Mouse (Mus musculus): ENCODE measurements around the gene Fus.
A peak's percentile ranks its signal among the peaks of the same experiment; 100 is the strongest.
"Not testable (repeated sequence)": the region's sequence is repeated elsewhere in the genome, so short reads cannot be mapped to it uniquely, and the experiment has no call there.

Gene Fus

DNA sequence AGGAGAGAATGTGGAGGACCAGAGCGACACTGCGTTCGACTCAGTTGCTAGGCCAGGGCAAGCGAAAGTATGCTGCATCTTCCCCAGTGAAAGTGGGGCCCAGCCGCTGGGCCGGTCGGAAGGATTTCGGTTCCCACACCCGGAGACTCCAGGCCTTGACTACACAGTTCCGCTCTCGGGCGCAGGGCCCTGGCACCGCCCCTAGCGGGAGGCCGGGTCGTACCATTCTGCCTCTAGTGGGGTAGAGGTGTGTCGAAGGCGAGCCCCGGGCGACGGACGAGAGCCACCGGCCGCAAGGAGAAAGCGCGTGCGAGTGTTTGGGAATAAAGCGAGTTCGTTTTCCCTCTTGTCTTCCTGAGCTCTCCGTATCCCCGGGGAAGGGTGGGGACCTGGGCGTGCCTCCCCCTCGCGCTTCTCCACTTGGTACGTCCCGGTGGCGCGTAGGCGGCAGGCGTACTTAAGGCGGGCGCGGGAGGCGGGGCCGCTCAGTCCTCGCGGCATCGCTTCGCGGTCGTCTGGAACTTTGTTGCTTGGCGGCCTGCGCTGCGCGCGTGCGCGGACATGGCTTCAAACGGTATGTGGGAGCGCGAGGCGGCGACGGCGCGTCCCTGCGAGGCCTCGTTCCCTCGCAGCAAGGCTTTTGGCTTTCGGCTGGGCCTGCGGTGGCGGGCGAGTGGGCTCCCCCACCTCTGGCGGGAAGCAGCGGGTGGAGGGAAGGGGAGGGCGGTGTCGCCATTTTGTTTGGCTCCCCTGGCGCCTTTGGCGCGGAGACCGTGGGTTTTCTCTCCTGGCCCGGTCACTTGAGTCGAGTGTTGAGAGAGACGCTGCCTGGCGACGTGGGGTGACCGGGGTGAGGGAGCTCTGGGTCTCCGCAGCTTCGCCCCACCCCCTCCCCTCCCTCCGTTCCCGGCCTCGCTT is at the start of gene Fus:
Gene Fus (plus strand): TSS at position 454 of the 918 bp plus-strand sequence.
- DNase-seq = peak; percentile 93 to 95

DNA sequence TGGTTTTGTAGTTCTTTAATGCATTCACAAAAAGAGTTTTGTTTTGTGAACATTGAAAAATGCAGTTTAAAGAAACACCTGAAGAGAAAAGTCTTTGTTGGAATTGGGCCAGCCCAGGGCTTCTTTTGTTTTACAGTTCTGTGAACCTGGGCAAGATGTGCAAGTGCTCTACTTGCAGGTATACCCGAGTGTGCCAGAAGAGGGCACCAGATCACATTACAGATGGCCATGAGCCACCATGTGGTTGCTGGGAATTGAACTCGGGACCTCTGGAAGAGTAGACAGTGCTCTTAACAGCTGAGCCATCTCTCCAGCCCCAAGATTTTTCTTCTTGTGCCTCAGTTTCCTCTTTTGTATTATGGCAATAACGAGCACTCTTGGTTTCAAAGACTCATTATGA is 49.1 kb upstream of the Fus start:
- DNase-seq = peak; percentile 68 to 71

DNA sequence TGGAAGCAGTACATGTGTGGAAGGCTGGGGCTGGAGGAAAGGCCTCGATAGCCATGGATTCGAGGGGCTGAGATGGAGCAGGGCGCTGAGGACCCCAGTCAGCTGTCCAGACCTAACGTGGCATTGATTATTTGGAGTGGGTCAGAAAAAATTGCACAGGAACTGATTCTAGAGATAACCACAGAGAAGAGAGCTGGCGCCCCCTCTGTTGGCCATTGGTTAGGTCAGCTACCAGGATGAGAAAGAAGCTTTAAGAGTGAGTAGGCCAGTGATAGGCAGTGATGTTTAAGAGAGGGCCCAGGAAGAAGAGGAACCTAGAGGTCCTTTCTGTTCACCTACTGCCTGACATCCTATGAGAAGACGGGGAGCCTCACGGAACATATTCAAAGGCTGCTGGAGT is 48.0 kb upstream of the Fus start:
- DNase-seq = no peak

DNA sequence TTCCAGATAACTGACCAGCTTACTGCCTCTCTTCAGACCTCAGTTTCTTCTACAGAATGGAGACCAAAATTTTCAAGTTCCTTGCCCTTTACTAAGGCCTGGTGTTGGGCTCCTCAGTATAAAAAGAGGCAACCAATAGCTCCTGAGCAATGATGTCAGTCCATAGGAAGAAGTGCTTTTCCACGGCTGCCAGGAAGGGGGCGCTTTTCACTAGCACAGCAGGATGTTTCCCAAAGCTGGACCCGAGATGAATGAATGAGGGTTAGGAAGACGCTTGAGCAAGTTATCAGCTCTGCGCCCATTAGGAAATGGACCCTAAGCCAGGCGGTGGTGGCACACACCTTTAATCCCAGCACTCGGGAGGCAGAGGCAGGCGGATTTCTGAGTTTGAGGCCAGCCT is 45.7 kb upstream of the Fus start:
- peak in 1 of 2 experiments; percentile 24 for DNase-seq

DNA sequence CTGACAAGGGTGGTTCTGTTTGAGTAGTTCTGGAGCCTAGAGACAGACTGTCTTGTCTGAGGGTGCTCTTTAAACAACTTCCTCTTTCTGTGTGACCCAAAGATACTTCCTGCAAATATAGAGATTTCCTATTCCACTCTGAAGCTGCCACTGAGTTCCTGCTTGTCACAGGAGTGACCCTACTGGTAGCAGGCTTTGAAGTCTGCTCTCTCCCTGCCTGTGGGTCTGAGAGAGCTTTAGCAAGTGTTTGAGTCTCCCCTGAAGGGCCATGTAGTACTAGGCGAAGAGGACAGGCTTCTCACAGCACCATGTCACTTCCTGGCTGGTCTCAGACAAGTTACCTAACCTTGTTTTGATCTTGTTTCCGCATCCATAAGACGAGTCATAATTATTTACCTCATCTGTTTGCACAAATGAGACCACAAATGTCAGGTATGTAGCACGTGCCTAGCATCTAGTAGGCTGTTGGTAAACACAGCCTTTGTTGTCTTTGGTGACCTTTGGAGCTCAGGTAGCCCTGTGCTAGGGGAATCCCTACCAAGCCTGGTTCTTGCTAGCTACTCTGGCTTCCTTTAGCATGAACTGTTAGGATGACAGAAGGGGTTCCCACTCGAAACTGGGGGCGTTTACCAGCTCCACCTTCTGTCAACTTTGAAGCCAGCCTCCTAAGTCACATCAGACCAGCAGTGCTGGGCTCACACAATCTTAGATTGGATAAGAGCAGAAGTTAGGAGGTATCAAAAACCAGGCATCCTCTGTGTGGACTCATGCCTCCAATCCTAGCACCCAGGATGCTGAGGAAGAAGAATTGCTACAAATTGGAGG is 44.6 kb upstream of the Fus start:
- DNase-seq = no peak

DNA sequence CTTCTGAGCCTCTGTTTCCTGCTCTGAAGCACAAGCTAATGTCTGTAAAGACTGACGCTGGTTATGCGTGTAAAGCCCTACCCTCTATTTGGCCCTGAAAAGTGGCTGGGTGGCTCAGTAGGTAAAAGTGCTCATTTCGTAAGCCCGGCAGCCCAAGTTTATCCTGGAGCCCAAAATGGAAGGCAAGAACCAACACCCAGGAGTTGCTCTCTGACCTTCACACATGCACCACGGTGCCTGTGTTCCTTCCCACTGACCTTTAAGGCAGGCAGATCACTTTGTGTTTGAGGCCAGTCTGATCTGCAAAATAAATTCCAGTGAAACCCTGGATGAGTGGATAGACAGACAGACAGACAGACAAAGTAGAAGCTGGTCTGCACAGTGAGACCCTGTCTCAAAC is 43.5 kb upstream of the Fus start:
- DNase-seq = no peak

DNA sequence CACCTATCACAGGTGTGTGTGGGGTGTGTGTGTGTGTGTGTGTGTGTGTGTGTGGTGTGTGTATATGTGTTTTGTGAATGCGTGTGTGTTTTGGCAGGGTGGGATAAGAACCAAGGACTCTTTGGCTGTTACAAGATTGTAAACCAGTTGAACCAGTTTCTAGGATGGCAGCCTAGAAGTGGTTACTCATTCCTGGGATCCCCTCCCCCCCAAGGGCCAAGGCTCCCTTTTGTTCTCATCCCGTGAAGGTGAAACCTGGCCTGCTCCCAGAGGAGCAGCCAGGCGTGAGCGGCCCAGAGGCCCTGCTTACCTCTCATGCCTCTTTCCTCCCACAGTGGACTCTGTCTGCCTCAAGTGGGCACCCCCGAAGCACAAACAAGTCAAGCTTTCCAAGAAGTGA is 42.0 kb upstream of the Fus start:
- no peak for DNase-seq

DNA sequence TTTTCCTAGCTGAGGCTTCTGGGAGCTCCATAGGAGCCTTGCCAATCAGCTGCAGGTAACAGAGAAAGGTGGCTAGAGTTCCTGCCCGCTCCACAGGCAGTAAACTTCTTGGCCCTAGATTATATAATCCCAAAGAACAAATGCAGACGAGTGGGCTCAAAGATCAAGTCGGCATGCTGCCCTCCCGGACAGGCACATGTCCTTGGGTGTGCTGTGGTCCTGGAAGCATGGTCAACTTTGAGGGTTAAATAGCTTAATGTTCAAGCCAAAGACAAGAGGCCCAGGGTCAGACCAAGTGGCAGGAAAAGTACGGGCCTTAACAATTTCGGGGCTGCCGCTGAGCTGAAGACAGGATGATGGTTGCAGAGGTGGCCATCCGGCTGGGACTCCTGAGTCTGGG is 41.2 kb upstream of the Fus start:
- DNase-seq = no peak

DNA sequence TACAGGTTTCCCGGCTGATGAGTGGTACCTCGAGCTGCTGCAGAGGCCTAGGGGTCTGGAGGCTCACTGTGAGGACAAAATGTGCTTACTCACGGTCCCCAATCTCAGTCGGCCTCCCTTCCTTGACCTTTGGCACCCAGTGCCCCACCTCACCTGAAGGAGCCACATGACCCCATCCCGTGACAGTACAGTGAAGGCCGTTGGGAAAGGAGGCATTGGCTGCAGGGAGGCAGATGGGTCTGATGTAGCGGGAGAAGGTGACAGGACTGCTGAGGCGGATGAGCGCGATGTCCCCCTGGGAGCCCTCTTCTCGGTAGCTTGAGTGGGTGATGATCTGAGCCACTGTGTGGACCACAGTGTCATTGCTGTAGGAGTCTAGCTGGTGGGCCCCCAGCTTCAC is 40.4 kb upstream of the Fus start:
- no peak for DNase-seq

DNA sequence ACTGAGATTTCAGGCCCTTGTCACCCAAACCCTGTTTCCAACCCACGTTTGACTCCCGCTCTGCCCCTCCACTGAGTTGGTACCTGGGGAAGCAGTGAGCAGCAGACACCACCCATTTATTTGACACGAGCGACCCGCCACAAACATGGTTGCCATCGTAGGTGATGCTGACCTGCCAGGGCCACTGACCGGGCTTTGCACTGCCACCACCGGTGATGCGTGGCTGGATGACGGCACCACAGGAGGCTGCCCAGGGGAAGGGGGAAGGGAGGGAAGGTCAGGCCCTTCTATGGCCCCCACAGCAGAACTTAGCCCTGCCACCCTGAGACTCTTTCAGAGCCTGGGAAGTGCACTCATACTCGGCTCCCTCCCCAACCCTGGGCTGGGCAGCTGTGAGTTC is 39.5 kb upstream of the Fus start:
- DNase-seq = no peak

DNA sequence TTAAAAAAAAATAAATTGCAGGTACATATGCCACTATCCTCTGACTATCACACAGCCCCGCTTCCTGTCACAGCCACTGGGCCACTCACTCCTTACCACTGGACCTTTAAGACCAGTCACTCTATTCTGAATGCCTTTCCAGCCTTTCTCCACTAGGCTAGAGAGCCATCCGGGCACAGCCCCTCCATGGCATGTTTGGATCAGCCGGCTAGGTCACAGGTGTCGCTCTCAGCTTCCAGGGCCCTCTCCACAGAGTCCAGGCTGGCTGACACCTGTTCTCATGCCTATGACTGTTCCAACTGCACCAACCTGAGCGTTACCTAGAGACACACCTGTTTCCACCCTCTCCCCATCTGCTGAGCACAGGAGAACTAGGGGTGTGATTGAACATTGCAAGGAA is 38.7 kb upstream of the Fus start:
- no peak for DNase-seq

DNA sequence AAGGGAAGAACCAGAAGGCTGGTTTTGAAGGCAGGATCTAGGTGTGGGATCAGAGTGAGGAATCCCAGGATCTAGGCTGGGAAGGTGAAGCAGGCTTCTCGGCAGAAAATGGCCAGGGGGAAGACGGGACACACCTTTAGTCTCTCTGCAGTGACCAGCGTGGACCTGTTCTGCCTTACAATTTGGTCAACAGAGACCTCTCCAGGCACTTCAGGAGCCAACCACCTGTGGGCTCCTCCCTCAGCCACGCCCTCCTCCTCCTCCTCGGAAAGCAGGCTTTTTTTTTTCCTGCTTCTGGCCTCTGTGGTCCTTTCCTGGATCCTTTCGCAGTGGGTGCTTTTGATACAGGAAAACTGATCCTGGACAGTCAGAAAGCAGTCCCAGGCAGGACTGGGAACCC is 37.3 kb upstream of the Fus start, which contains the start of gene Prss8:
Gene Prss8 (minus strand): TSS at position 182 of the 400 bp plus-strand sequence.
- DNase-seq = no peak

DNA sequence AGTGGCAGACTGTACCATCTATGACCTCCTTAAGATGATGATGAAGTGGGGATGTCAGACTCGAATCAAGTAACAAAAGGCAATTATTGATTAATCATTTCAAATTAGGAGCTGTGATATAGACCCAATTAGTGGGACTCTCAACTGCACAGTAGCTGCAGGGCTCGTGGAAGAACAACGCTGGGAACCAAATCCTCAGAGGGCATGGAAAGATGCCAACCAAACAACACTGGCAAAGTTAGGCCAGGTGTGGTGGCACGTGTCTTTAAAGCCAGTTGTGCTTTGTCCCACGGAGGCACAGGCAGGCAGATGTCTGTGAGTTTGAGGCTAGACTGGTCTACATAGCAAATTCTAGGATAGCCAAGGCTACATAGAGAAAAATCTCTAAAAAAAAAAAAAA is 36.6 kb upstream of the Fus start:
- DNase-seq = no peak

DNA sequence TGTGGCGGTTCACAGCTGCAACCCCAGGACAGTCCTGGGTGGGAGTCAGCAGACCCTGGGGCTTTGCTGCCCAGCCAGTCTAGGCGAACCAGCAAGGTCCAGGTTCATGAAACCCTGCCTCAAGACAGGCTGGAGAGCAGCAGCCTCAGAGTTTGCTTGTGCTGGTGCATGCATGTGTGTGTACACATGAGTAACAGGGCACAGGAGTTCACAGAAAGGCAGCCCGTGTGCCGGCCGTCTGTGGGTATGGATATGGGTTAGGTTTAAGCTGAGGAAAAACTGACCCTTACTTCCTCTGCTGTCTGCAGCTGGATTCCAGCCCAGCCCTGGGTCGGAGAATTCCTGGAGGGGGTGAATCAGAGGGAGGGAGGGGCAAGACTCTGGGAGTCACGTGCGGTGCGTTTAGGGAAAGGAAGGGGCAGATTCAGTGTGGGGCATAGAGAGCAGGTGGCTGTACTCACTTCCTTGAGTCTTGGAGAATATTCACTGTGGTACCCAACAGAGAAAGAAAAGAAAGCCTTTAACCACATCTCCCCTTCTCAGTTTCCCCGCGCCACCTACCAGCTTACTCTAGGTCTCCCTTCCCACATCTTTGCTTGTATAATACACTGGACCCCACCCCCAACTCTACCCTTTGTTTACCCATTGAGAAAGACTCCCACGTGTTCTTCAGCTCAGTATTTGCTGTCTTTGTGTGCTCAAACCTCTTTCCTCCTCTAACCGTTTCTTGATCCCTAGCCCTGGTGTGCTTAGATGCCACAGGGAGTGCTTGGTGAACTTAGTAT is 35.7 kb upstream of the Fus start:
- no peak for DNase-seq

DNA sequence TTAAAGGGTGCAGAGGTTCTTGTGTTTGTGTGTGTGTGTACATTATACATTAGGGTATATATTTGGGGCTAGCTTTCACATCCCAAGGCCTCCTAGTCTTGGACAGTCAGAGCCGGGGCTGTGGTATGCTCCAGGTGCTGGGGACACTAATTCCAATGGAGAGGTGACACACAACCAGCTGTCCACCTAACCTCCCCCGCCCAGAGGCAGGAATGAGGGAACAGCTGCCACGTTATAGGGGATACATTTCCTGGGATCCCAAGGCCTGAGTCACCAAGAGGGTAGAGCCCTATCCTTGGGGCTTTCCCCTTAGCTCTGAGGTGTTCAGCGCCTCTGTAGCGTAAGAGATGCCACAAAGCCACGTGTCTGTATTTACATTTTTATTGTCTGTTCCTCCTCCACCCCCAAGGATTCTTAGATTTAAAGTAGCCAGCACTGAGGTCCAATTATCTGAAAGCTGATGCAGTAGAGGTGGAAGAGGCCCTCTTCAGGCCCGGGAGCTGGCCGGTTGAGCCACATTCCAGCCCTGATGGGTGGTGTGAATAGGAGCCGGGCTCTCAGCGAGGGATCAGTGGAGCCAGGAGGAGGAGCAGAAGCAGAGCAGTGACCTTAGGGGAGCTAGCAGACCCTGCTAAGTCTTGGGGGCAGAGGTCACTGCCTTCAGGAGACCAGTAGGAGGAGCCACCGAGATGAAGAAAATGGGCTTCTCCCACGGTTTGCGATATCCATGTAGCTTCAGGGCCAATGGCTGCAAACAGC is 34.8 kb upstream of the Fus start:
- DNase-seq = no peak

DNA sequence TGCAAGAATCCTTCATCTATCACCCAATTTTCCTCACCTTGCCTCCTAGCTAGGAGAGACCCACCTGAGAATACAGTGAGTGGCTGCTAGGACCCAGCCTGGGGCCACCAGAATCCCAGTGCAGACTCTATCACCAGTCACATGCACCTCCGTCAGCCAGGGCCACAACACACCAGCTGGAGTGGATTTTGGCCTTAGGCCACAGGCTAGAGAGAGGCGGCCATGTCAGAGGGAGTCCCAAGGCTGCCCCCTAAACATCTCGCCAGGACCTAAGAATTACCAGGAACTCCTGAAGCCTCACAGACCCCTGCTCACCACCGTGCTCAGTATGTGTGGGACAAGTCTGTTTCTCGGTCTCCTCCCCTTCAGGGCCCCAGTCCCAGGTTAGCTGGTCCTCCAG is 33.2 kb upstream of the Fus start:
- DNase-seq = no peak

DNA sequence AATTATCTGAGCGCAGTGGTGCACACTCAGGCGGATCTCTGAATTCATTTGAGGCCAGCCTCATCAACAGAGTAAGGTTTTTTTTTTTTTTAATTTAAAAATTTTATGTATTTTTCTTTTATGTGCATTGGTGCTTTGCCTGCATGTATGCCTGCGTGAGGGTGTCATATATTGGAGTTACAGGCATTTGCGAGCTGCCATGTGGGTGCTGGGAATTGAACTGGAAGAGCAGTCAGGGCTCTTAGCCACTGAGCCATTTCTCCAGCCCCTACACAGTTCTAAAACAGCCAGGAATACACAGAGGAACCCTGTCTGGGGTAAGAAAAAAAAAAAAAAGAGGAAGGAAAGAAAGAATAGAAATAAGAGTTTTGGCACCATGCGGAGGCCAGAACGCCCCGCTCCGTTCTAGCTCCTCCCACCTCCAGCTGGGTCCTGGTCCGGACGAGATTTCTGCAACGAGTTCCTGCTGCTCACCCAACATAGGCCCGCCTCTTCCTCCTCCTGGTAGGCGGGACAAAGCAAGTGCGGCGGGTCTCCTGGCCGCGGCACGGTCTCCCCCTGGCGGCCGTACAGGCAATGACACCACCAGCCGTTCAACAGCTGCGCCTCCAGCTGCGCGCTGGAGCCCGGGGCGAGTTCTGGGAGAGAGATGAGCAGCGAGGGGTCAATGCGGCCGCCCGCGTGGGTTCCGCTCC is 32.1 kb upstream of the Fus start:
- peak; percentile 95 for DNase-seq

DNA sequence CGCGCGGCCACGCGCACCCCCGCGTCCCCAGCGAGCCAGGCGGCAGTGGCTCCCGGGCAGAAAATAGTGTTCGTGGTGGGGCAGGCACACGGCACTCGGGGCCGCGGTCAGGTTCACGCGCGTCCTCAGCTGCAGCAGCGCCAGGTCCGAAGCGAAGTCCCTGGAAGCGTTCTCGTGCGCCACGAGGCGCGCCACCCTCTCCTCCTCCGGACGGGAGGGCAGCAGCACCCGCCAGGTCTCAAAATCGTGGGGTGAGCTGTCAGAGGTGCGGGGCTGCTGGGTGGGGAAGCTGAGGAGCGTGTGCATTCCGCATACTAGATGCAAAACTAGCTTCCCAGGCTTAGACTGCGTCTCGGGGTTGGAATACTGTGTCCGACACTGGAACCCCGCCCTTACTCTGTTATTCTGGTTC is 31.5 kb upstream of the Fus start:
- no peak for DNase-seq

DNA sequence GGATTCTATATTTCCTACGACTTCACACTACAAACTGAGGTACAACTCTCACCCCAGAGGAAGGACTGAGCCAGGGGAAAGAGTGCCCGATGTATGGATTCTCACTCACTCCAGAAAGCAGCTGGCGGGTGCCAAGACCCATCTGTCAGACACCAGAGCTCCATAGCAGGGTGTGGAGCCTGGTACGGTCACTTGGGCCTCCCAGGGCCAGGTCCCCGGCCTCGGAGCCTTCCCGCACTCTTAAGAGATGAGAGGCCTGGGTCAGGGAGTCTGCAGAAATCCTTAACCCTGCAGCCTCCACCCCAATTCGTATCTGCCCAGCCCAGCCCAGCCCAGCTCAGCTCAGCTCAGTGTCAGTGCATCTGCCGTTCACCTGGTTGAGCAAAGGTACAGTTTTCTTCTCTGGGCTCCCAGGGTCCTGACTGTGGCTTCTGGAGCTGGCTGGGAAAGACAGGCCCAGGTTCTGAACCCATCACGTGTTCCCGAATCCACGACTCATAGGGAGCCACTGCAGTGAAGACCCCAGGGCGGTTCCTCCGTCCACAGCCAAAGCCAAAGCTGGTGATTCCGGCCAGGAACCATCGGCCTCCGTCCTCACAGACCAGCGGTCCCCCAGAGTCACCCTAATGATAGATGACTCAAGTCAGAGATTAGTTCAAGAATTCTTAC is 30.9 kb upstream of the Fus start:
- DNase-seq = no peak

DNA sequence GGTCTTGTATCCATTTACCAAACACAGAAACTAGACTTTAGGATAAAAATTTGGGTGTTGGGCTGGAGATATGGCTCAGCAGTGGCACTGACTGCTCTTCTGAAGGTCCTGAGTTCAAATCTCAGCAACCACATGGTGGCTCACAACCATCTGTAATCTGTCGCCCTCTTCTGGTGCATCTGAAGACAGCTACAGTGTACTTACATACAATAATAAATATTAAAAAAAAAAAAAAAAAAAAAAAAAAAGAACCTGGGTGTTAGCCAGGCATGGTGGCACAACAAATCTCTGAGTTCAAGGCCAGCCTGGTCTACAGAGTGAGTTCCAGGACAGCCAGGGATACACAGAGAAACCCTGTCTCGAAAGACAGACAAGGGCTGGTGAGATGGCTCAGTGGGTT is 25.2 kb upstream of the Fus start:
- not testable (repeated sequence) for DNase-seq

DNA sequence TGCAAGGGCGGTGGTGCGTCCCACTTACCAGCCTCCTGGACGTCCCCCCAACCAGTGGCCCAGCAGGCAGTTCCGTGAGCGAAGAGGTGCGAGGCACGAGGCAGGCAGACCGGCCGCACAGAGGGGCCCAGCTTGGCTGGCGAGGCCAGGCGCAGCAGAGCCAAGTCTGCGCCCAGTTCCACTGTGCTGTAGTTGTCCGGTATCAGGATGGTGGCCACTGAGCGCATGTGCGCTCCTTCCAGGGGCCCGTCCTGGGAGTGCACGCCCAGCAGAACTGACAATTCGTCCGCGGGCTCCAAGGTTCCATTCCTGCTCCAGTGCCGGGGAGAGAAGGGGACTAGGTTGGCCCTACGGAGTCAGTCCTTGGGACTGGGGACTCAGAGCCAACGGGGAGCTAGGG is 22.6 kb upstream of the Fus start:
- no peak for DNase-seq
